In the genomic region with DNA sequence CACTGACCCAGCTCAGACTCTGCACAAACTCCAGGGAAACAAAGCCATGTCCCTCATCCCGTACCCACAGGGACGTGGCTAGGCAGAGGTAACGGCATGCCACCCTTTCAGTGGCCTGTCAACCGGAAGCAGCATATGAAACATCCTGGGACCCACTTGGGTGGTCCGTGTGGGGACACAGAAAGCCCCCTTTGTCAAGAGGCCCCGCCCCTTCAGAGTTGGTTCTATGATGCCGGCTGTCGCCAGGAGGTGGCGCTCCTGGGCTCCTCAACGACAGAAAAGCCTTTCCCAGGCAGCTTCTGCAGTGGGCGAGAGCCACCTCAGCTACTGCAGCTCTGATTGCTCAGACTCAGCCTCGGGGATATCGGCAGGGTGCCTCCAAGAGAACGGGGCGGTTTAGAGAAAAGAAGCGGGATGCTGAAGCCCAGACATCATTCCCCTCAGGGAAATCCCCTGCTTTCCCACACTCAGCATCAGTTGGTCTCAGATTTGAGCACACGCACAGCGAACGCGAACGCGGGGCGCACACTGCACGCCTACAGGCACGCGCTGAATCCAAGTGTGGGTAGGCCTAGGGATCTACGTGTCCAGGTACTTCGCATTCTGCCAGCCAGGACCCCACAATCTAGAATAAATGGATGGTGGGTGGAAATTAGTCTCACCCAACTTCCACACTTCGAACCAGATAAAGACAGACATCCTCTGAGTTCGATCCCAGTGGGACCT, we compare ENCODE assay signal across 8 mouse cellular contexts. TPM values are rescaled to one million over a fixed set of nuclear protein-coding genes. Genes with fewer than 3 reads are reported as not detected.
A peak's percentile ranks its signal among the peaks of the same experiment; 100 is the strongest.
DNase-seq lines count a peak whose midpoint lies in the region; ATAC-seq and TF ChIP-seq lines count a peak whose summit lies in the region.

No protein-coding gene starts in this region.

- peak overlapping the region; percentile 52 for H3K9ac ChIP-seq in forebrain, embryonic 14.5 days (ENCODE audit: low read length)

- no peaks in the 10 kb centered on the region for H3K9me3 ChIP-seq in forebrain, embryonic 14.5 days (replicated peaks; ENCODE audit: control insufficient read depth, low read length)

- peak; percentile 81 for TF ChIP-seq CTCF in olfactory bulb, adult 2 months (IDR thresholded peaks at IDR 0.05; ENCODE audit: insufficient read depth, low read depth, low read length)

- peak; percentile 83 to 87 for DNase-seq in CD8-positive naive resting alpha-beta T cell, adult 2 months (ENCODE audit: low read depth in 2 of 2, low spot score in 2 of 2)
- peak; percentile 28 for DNase-seq in c-Kit-positive CD71-positive TER-119-positive erythroid progenitor cells, embryonic 14.5 days (ENCODE audit: low spot score)
- peak; percentile 95 for DNase-seq in forebrain, embryonic 14.5 days (ENCODE audit: low spot score)
- DNase-seq in heart, postnatal 10 days: peak; percentile 77 to 90
- peak; percentile 60 to 86 for DNase-seq in kidney, postnatal 36 days
- peak; percentile 61 to 64 for DNase-seq in lung, adult 18-20 months
- peak; percentile 60 to 67 for DNase-seq in thymus, adult 18-20 months

- intact Hi-C loops in heart, postnatal 10 days (cut with DNase I): loop anchor here (2.0 to 5.0 kb wide), 2 partner anchors 34 to 192 kb away; no protein-coding TSS in a partner anchor

- peak overlapping the region; percentile 19 for H3K4me3 ChIP-seq in forebrain, embryonic 14.5 days (ENCODE audit: low read depth, low read length)
- H3K4me3 ChIP-seq in olfactory bulb, adult 2 months (ENCODE audit: insufficient read depth, low read depth, low read length): peak overlapping the region; percentile 8; the same call in 1 of the 2 replicates

- peak overlapping the region; percentile 60 for H3K27ac ChIP-seq in forebrain, embryonic 14.5 days (ENCODE audit: low read depth, low read length)
- H3K27ac ChIP-seq in olfactory bulb, adult 2 months (ENCODE audit: insufficient read depth, low read depth, low read length): no peak overlapping the region

- peaks cover 12% of the 10 kb centered on the region for H3K4me1 ChIP-seq in forebrain, embryonic 14.5 days (ENCODE audit: control insufficient read depth, insufficient read depth, low read length)
- H3K4me1 ChIP-seq in olfactory bulb, adult 2 months (ENCODE audit: control insufficient read depth, insufficient read depth, low read length): peaks cover 32% of the 10 kb centered on the region

- peak; percentile 80 for ATAC-seq in forebrain, embryonic 14.5 days

- H3K27me3 ChIP-seq in forebrain, embryonic 14.5 days (replicated peaks; ENCODE audit: control insufficient read depth, insufficient read depth, low read length): no peaks in the 10 kb centered on the region

- H3K36me3 ChIP-seq in forebrain, embryonic 14.5 days (ENCODE audit: control insufficient read depth, insufficient read depth, low read length): no peaks in the 10 kb centered on the region

- WGBS in forebrain, embryonic 14.5 days: 6% methylated on average over 30 of the region's 30 CpGs
- 7% methylated on average over 30 of the region's 30 CpGs for WGBS in olfactory bulb, adult 2 months

- 0 out of 2 replicates have a peak, but pooled peaks have one; percentile 21 for TF ChIP-seq POLR2A in olfactory bulb, adult 2 months (IDR thresholded peaks at IDR 0.05; ENCODE audit: insufficient read depth, low read depth, low read length)

- H3K4me2 ChIP-seq in forebrain, embryonic 14.5 days (ENCODE audit: low read length): peak overlapping the region; percentile 55

RNA-seq across cellular contexts. Expression of a gene that starts 10.7 kb away (rescaled TPM):
- polyA plus RNA-seq in forebrain, embryonic 14.5 days (2014; fragmentation: Nextera tagmentation; extraction: Ambion mirVana): not detected in 2 replicates
- total RNA-seq in heart, postnatal 10 days (2021): not detected
- polyA plus RNA-seq in olfactory bulb, adult 2 months (2012; ENCODE audit: insufficient read depth, insufficient read length, low replicate concordance, missing spikeins): not detected in 2 replicates

RNA-seq across cellular contexts. Expression of a gene that starts 24.1 kb away (rescaled TPM):
- 19.2 and 22.1 TPM in 2 replicates for polyA plus RNA-seq in forebrain, embryonic 14.5 days (2014; fragmentation: Nextera tagmentation; extraction: Ambion mirVana)
- total RNA-seq in heart, postnatal 10 days (2021): 1 to 10 TPM; 5.2 to 6.8 TPM
- not detected in 2 replicates for polyA plus RNA-seq in olfactory bulb, adult 2 months (2012; ENCODE audit: insufficient read depth, insufficient read length, low replicate concordance, missing spikeins)

RNA-seq across cellular contexts. Expression of a gene that starts 42.1 kb away (rescaled TPM):
- polyA plus RNA-seq in forebrain, embryonic 14.5 days (2014; fragmentation: Nextera tagmentation; extraction: Ambion mirVana): 12.8 and 15.0 TPM in 2 replicates
- 1 to 10 TPM; 5.6 to 7.5 TPM for total RNA-seq in heart, postnatal 10 days (2021)
- polyA plus RNA-seq in olfactory bulb, adult 2 months (2012; ENCODE audit: insufficient read depth, insufficient read length, low replicate concordance, missing spikeins): not detected in 2 replicates

Comparison
In these comparisons a context has a peak if more than half of its experiments do, and no peak if none do; other contexts are left out.
1. DNase-seq: peak in every context shown above with its lines; median percentile 95 in forebrain, embryonic 14.5 days; 85 in CD8-positive naive resting alpha-beta T cell, adult 2 months; 84 in heart, postnatal 10 days; 73 in kidney, postnatal 36 days; 64 in thymus, adult 18-20 months; 62 in lung, adult 18-20 months; 28 in c-Kit-positive CD71-positive TER-119-positive erythroid progenitor cells, embryonic 14.5 days.
2. RNA of a gene that starts 42.1 kb away (polyA plus RNA-seq): 12.8 to 15.0 TPM in forebrain, embryonic 14.5 days; not detected in olfactory bulb, adult 2 months; every median in the first group is over 10 times any median in the second.